Mouse (Mus musculus) limb, embryonic 15.5 days (tissue): ENCODE data around the gene Gm43552. TPM values are rescaled to one million over a fixed set of nuclear protein-coding genes. Genes with fewer than 3 reads are reported as not detected.
"Not testable (repeated sequence)": the region's sequence is repeated elsewhere in the genome, so short reads cannot be mapped to it uniquely, and the experiment has no call there.

Experiments used
- ATAC-seq: fragments of 200-750 bp; cut with Nextera tagmentation; 2 replicates; pipeline ENCODE4 v1.8.0; 2017; ENCODE audit warnings: low read depth, moderate TSS enrichment; ENCODE audit not compliant: insufficient number of reproducible peaks, low FRiP score, low TSS enrichment
- H3K27ac ChIP-seq: fragments of 300-500 bp; sonication (generic); 2 replicates; pipeline ENCODE4 v1.5.1; 2015; ENCODE audit warnings: moderate library complexity, mild to moderate bottlenecking, inconsistent platforms
- H3K27me3 ChIP-seq: fragments of 300-500 bp; sonication (generic); 2 replicates; pipeline ENCODE4 v1.6.1; 2015; ENCODE audit warnings: inconsistent platforms
- H3K36me3 ChIP-seq: fragments of 300-500 bp; sonication (generic); 2 replicates; pipeline ENCODE4 v1.6.1; 2015; ENCODE audit warnings: inconsistent platforms
- H3K4me1 ChIP-seq: fragments of 300-500 bp; sonication (generic); 2 replicates; pipeline ENCODE4 v1.6.1; 2015; ENCODE audit warnings: inconsistent platforms
- H3K4me2 ChIP-seq: fragments of 300-500 bp; sonication (generic); 2 replicates; pipeline ENCODE4 v1.6.1; 2015; ENCODE audit warnings: mild to moderate bottlenecking, inconsistent platforms
- H3K4me3 ChIP-seq: fragments of 300-500 bp; sonication (generic); 2 replicates; pipeline ENCODE4 v1.5.1; 2015; ENCODE audit warnings: mild to moderate bottlenecking, inconsistent platforms
- H3K9ac ChIP-seq: fragments of 300-500 bp; sonication (generic); 2 replicates; pipeline ENCODE4 v1.6.1; 2015; ENCODE audit warnings: inconsistent platforms
- H3K9me3 ChIP-seq: fragments of 300-500 bp; sonication (generic); 2 replicates; pipeline ENCODE4 v1.6.1; 2016; ENCODE audit warnings: inconsistent platforms
- WGBS: fragments of 180-500 bp; shearing (Covaris S2); methylation state at CpG from one replicate; pipeline ENCODE4 v1.1.7; 2015; 5-methylcytosine and 5-hydroxymethylcytosine counted together
- polyA plus RNA-seq: library from polyadenylated mRNA; unstranded; fragments of >200 nt; fragmentation: Nextera tagmentation; extraction: Ambion mirVana; gene quantifications from 2 replicates; pipeline ENCODE4 v1.2.1, GENCODE M21; 2015

Gene Gm43552
- polyA plus RNA-seq, 1 experiment from 2014 or later, result not detected

- peaks cover 21% of the 10 kb centered on the region for H3K4me1 ChIP-seq
- H3K27ac ChIP-seq, result no peak overlapping the region
- H3K4me2 ChIP-seq, result no peak overlapping the region
- no peaks in the 10 kb centered on the region for H3K9me3 ChIP-seq
- ATAC-seq, result no peak
- no peaks in the 10 kb centered on the region for H3K36me3 ChIP-seq
- no peak overlapping the region for H3K4me3 ChIP-seq
- WGBS, result 72% methylated on average over 7 of the region's 7 CpGs
- no peak overlapping the region for H3K9ac ChIP-seq
- no peaks in the 10 kb centered on the region for H3K27me3 ChIP-seq
Measured at GRCm38 (mm10) chr5:65488725-65489124, 3.9 kb downstream of the Gm43552 start.

- Histone ChIP-seq H3K36me3 (no peaks in the 10 kb centered on the region), H3K27ac (no peak overlapping the region), H3K9me3 (no peaks in the 10 kb centered on the region), H3K4me3 (no peak overlapping the region), H3K4me2 (no peak overlapping the region), H3K4me1 (peaks cover 16% of the 10 kb centered on the region), H3K27me3 (no peaks in the 10 kb centered on the region), H3K9ac (no peak overlapping the region)
- WGBS, result 83% methylated on average over 10 of the region's 10 CpGs
- no peak for ATAC-seq
Measured at GRCm38 (mm10) chr5:65487381-65487780, 5.3 kb downstream of the Gm43552 start.

- H3K4me1 ChIP-seq, result peaks cover 14% of the 10 kb centered on the region
- 0 out of 2 replicates have a peak overlapping the region, but pooled peaks have one; percentile 43 for H3K27ac ChIP-seq
- no peaks in the 10 kb centered on the region for H3K27me3 ChIP-seq
- WGBS, result 85% methylated on average over 2 of the region's 2 CpGs
- no peaks in the 10 kb centered on the region for H3K9me3 ChIP-seq
- H3K4me3 ChIP-seq, result no peak overlapping the region
- ATAC-seq, result no peak
- no peaks in the 10 kb centered on the region for H3K36me3 ChIP-seq
- H3K9ac ChIP-seq, result no peak overlapping the region
- H3K4me2 ChIP-seq, result no peak overlapping the region
Measured at GRCm38 (mm10) chr5:65486514-65486913, 6.1 kb downstream of the Gm43552 start.

- no peak overlapping the region for H3K4me2 ChIP-seq
- H3K36me3 ChIP-seq, result peaks cover 8% of the 10 kb centered on the region; the same call in 1 of the 2 replicates
- 73% methylated on average over 4 of the region's 4 CpGs for WGBS
- H3K4me3 ChIP-seq, result no peak overlapping the region
- H3K4me1 ChIP-seq, result no peaks in the 10 kb centered on the region
- no peak overlapping the region for H3K9ac ChIP-seq
- ATAC-seq, result no peak
- no peaks in the 10 kb centered on the region for H3K27me3 ChIP-seq
- no peaks in the 10 kb centered on the region for H3K9me3 ChIP-seq
- no peak overlapping the region for H3K27ac ChIP-seq
Measured at GRCm38 (mm10) chr5:65482996-65483395, 9.6 kb downstream of the Gm43552 start.

- ATAC-seq, result no peak
- H3K4me3 ChIP-seq, result no peak overlapping the region
- H3K36me3 ChIP-seq, result peaks cover 8% of the 10 kb centered on the region; the same call in 1 of the 2 replicates
- no peak overlapping the region for H3K9ac ChIP-seq
- 76% methylated on average over 4 of the region's 4 CpGs for WGBS
- no peaks in the 10 kb centered on the region for H3K4me1 ChIP-seq
- no peak overlapping the region for H3K27ac ChIP-seq
- H3K4me2 ChIP-seq, result no peak overlapping the region
- H3K9me3 ChIP-seq, result no peaks in the 10 kb centered on the region
- no peaks in the 10 kb centered on the region for H3K27me3 ChIP-seq
Measured at GRCm38 (mm10) chr5:65480511-65480910, 12.1 kb downstream of the Gm43552 start.

GRCm38 (mm10) chr5:65479681-65480445, 12.8 kb downstream of the Gm43552 start:
- Histone ChIP-seq H3K9ac (no peak overlapping the region), H3K4me1 (no peaks in the 10 kb centered on the region), H3K4me3 (no peak overlapping the region), H3K9me3 (no peaks in the 10 kb centered on the region), H3K36me3 (peaks cover 8% of the 10 kb centered on the region; the same call in 1 of the 2 replicates), H3K27me3 (no peaks in the 10 kb centered on the region), H3K4me2 (no peak overlapping the region), H3K27ac (peak overlapping the region; percentile 44; the same call in 1 of the 2 replicates)
- no peak for ATAC-seq
- WGBS, result 79% methylated on average over 9 of the region's 9 CpGs

GRCm38 (mm10) chr5:65478224-65478623, 14.4 kb downstream of the Gm43552 start:
- Histone ChIP-seq H3K9me3 (no peaks in the 10 kb centered on the region), H3K9ac (no peak overlapping the region), H3K27ac (no peak overlapping the region), H3K27me3 (no peaks in the 10 kb centered on the region), H3K4me3 (no peak overlapping the region), H3K4me1 (no peaks in the 10 kb centered on the region), H3K4me2 (no peak overlapping the region), H3K36me3 (peaks cover 8% of the 10 kb centered on the region; the same call in 1 of the 2 replicates)
- 76% methylated on average over 4 of the region's 4 CpGs for WGBS
- ATAC-seq, result no peak

- not testable (repeated sequence) for H3K36me3 ChIP-seq, ATAC-seq, H3K4me2 ChIP-seq, H3K9me3 ChIP-seq, H3K4me3 ChIP-seq, H3K27me3 ChIP-seq, H3K9ac ChIP-seq, H3K4me1 ChIP-seq, H3K27ac ChIP-seq
- 96% methylated on average over 4 of the region's 4 CpGs for WGBS
Measured at GRCm38 (mm10) chr5:65476739-65477138, 15.9 kb downstream of the Gm43552 start.

GRCm38 (mm10) chr5:65475806-65476205, 16.8 kb downstream of the Gm43552 start:
- H3K9me3 ChIP-seq, result no peaks in the 10 kb centered on the region
- H3K36me3 ChIP-seq, result peaks cover 8% of the 10 kb centered on the region; the same call in 1 of the 2 replicates
- H3K27me3 ChIP-seq, result no peaks in the 10 kb centered on the region
- 90% methylated on average over 2 of the region's 2 CpGs for WGBS
- H3K4me1 ChIP-seq, result no peaks in the 10 kb centered on the region
- no peak overlapping the region for H3K9ac ChIP-seq
- no peak overlapping the region for H3K4me3 ChIP-seq
- H3K27ac ChIP-seq, result no peak overlapping the region
- no peak for ATAC-seq
- no peak overlapping the region for H3K4me2 ChIP-seq

GRCm38 (mm10) chr5:65469766-65470165, 22.9 kb downstream of the Gm43552 start:
- no peaks in the 10 kb centered on the region for H3K27me3 ChIP-seq
- 0 out of 2 replicates have a peak, but pooled peaks cover 5% of the 10 kb centered on the region for H3K9me3 ChIP-seq
- no peak for ATAC-seq
- no peak overlapping the region for H3K27ac ChIP-seq
- no peak overlapping the region for H3K4me2 ChIP-seq
- H3K9ac ChIP-seq, result no peak overlapping the region
- H3K36me3 ChIP-seq, result peaks cover 32% of the 10 kb centered on the region
- WGBS, result 86% methylated on average over 6 of the region's 6 CpGs
- no peaks in the 10 kb centered on the region for H3K4me1 ChIP-seq
- H3K4me3 ChIP-seq, result no peak overlapping the region

GRCm38 (mm10) chr5:65466911-65467310, 25.7 kb downstream of the Gm43552 start:
- peaks cover 36% of the 10 kb centered on the region for H3K36me3 ChIP-seq
- no peak overlapping the region for H3K4me2 ChIP-seq
- H3K4me1 ChIP-seq, result no peaks in the 10 kb centered on the region
- no peak overlapping the region for H3K9ac ChIP-seq
- H3K9me3 ChIP-seq, result 0 out of 2 replicates have a peak, but pooled peaks cover 5% of the 10 kb centered on the region
- no peaks in the 10 kb centered on the region for H3K27me3 ChIP-seq
- ATAC-seq, result no peak
- WGBS, result 72% methylated on average over 3 of the region's 3 CpGs
- no peak overlapping the region for H3K4me3 ChIP-seq
- no peak overlapping the region for H3K27ac ChIP-seq

- ATAC-seq, result no peak
- H3K4me2 ChIP-seq, result no peak overlapping the region
- H3K27ac ChIP-seq, result no peak overlapping the region
- WGBS, result 86% methylated on average over 14 of the region's 14 CpGs
- H3K9ac ChIP-seq, result no peak overlapping the region
- no peak overlapping the region for H3K4me3 ChIP-seq
- peaks cover 25% of the 10 kb centered on the region for H3K4me1 ChIP-seq
- H3K9me3 ChIP-seq, result no peaks in the 10 kb centered on the region
- H3K36me3 ChIP-seq, result peaks cover 22% of the 10 kb centered on the region
- no peaks in the 10 kb centered on the region for H3K27me3 ChIP-seq
Measured at GRCm38 (mm10) chr5:65460361-65460760, 32.3 kb downstream of the Gm43552 start.
